Mouse (Mus musculus): ENCODE results near the gene Pdia4. TPM values are rescaled to one million over a fixed set of nuclear protein-coding genes. Genes with fewer than 3 reads are reported as not detected.
A peak's percentile ranks its signal among the peaks of the same experiment; 100 is the strongest.
"Not testable (repeated sequence)": the region's sequence is repeated elsewhere in the genome, so short reads cannot be mapped to it uniquely, and the experiment has no call there.

The Pdia4 gene
- polyA plus RNA-seq (2015; fragmentation: Nextera tagmentation; extraction: Ambion mirVana) = 177 and 180 TPM in 2 replicates

GRCm38 (mm10) chr6:47813257-47813878 is at the start of gene Pdia4:
Pdia4 (minus strand) TSS chr6:47813430.
- H3K27me3 ChIP-seq = no peaks in the 10 kb centered on the region
- ATAC-seq (ENCODE audit: low FRiP score) = peak; percentile 99
- H3K9me3 ChIP-seq = no peaks in the 10 kb centered on the region
- WGBS = under 1% methylated on average over 44 of the region's 44 CpGs
- peaks cover 41% of the 10 kb centered on the region for H3K4me1 ChIP-seq (replicated peaks)
- H3K9ac ChIP-seq = peak within 1 kb of the TSS; percentile 91
- peaks cover 12% of the 10 kb centered on the region for H3K36me3 ChIP-seq
- peak within 1 kb of the TSS; percentile 84 for H3K4me3 ChIP-seq
- peak within 1 kb of the TSS; percentile 60 for H3K4me2 ChIP-seq
- peak within 1 kb of the TSS; percentile 96 for H3K27ac ChIP-seq

GRCm38 (mm10) chr6:47857729-47858128 is 44.5 kb upstream of the Pdia4 start:
- not testable (repeated sequence) for H3K27me3 ChIP-seq; H3K9ac ChIP-seq; H3K4me2 ChIP-seq; H3K4me3 ChIP-seq; H3K9me3 ChIP-seq; H3K27ac ChIP-seq; H3K4me1 ChIP-seq (replicated peaks); ATAC-seq (ENCODE audit: low FRiP score)
- peaks cover 43% of the 10 kb centered on the region for H3K36me3 ChIP-seq
- WGBS = 91% methylated on average over 3 of the region's 3 CpGs

- no peak for ATAC-seq (ENCODE audit: low FRiP score)
- Histone ChIP-seq H3K4me1 (replicated peaks) (no peaks in the 10 kb centered on the region), H3K9ac (no peak overlapping the region), H3K4me3 (no peak overlapping the region), H3K27me3 (no peaks in the 10 kb centered on the region), H3K27ac (no peak overlapping the region), H3K4me2 (no peak overlapping the region), H3K9me3 (no peaks in the 10 kb centered on the region), H3K36me3 (peaks cover 38% of the 10 kb centered on the region)
- WGBS = 95% methylated on average over 6 of the region's 6 CpGs
Measured at GRCm38 (mm10) chr6:47857241-47857640, 44.0 kb upstream of the Pdia4 start.

- Histone ChIP-seq H3K36me3 (peaks cover 19% of the 10 kb centered on the region), H3K27ac (no peak overlapping the region), H3K9ac (no peak overlapping the region), H3K4me2 (no peak overlapping the region), H3K4me1 (replicated peaks) (no peaks in the 10 kb centered on the region), H3K9me3 (no peaks in the 10 kb centered on the region), H3K4me3 (no peak overlapping the region), H3K27me3 (no peaks in the 10 kb centered on the region)
- ATAC-seq (ENCODE audit: low FRiP score) = no peak
Measured at GRCm38 (mm10) chr6:47845779-47846178, 32.5 kb upstream of the Pdia4 start.

GRCm38 (mm10) chr6:47842337-47842736 is 29.1 kb upstream of the Pdia4 start:
- Histone ChIP-seq H3K4me2 (no peak overlapping the region), H3K9ac (no peak overlapping the region), H3K9me3 (no peaks in the 10 kb centered on the region), H3K4me3 (no peak overlapping the region), H3K4me1 (replicated peaks) (peaks cover 9% of the 10 kb centered on the region), H3K27ac (no peak overlapping the region), H3K36me3 (peaks cover 26% of the 10 kb centered on the region), H3K27me3 (no peaks in the 10 kb centered on the region)
- WGBS = 90% methylated on average over 1 of the region's 1 CpGs
- ATAC-seq (ENCODE audit: low FRiP score) = no peak

GRCm38 (mm10) chr6:47841831-47842230 is 28.6 kb upstream of the Pdia4 start:
- no peak overlapping the region for H3K27ac ChIP-seq
- no peaks in the 10 kb centered on the region for H3K27me3 ChIP-seq
- H3K36me3 ChIP-seq = peaks cover 24% of the 10 kb centered on the region
- H3K4me3 ChIP-seq = no peak overlapping the region
- no peak overlapping the region for H3K9ac ChIP-seq
- H3K9me3 ChIP-seq = no peaks in the 10 kb centered on the region
- WGBS = 95% methylated on average over 2 of the region's 2 CpGs
- H3K4me2 ChIP-seq = no peak overlapping the region
- peaks cover 14% of the 10 kb centered on the region for H3K4me1 ChIP-seq (replicated peaks)
- ATAC-seq (ENCODE audit: low FRiP score) = no peak

- H3K4me2 ChIP-seq = no peak overlapping the region
Measured at GRCm38 (mm10) chr6:47841077-47841476, 27.8 kb upstream of the Pdia4 start.

GRCm38 (mm10) chr6:47837630-47838029 is 24.4 kb upstream of the Pdia4 start:
- no peak overlapping the region for H3K9ac ChIP-seq
- peaks cover 14% of the 10 kb centered on the region for H3K4me1 ChIP-seq (replicated peaks)
- 90% methylated on average over 2 of the region's 2 CpGs for WGBS
- no peak for ATAC-seq (ENCODE audit: low FRiP score)
- H3K9me3 ChIP-seq = no peaks in the 10 kb centered on the region
- H3K36me3 ChIP-seq = peaks cover 13% of the 10 kb centered on the region
- H3K27me3 ChIP-seq = no peaks in the 10 kb centered on the region
- no peak overlapping the region for H3K4me3 ChIP-seq
- H3K27ac ChIP-seq = no peak overlapping the region
- H3K4me2 ChIP-seq = no peak overlapping the region

More at GRCm38 (mm10) chr6:47841077-47841476, 27.8 kb upstream of the Pdia4 start:
- ATAC-seq (ENCODE audit: low FRiP score) = no peak
- Histone ChIP-seq H3K9me3 (no peaks in the 10 kb centered on the region), H3K36me3 (peaks cover 19% of the 10 kb centered on the region), H3K27me3 (no peaks in the 10 kb centered on the region), H3K9ac (no peak overlapping the region), H3K4me3 (no peak overlapping the region), H3K27ac (no peak overlapping the region), H3K4me1 (replicated peaks) (peaks cover 14% of the 10 kb centered on the region)
- 96% methylated on average over 1 of the region's 1 CpGs for WGBS

GRCm38 (mm10) chr6:47835984-47836521 is 22.8 kb upstream of the Pdia4 start:
- Histone ChIP-seq H3K27me3 (no peaks in the 10 kb centered on the region), H3K9me3 (no peaks in the 10 kb centered on the region), H3K4me3 (peak overlapping the region; percentile 91), H3K4me2 (peak overlapping the region; percentile 76), H3K36me3 (peaks cover 9% of the 10 kb centered on the region), H3K9ac (peak overlapping the region; percentile 96), H3K27ac (peak overlapping the region; percentile 99), H3K4me1 (replicated peaks) (peaks cover 14% of the 10 kb centered on the region)
- ATAC-seq (ENCODE audit: low FRiP score) = peak; percentile 86
- WGBS = under 1% methylated on average over 49 of the region's 49 CpGs

- Histone ChIP-seq H3K27ac (peak within 1 kb of the TSS; percentile 99), H3K4me2 (peak within 1 kb of the TSS; percentile 76), H3K9ac (peak within 1 kb of the TSS; percentile 96), H3K9me3 (no peaks in the 10 kb centered on the region), H3K36me3 (peaks cover 5% of the 10 kb centered on the region), H3K4me1 (replicated peaks) (peaks cover 18% of the 10 kb centered on the region), H3K4me3 (peak within 1 kb of the TSS; percentile 91), H3K27me3 (no peaks in the 10 kb centered on the region)
- ATAC-seq (ENCODE audit: low FRiP score) = peak; percentile 93
- under 1% methylated on average over 52 of the region's 52 CpGs for WGBS
Measured at GRCm38 (mm10) chr6:47835482-47835983, 22.3 kb upstream of the Pdia4 start, which contains the start of gene Zfp398. Zfp398 (plus strand) TSS chr6:47835661.

- no peak overlapping the region for H3K4me3 ChIP-seq
- WGBS = 88% methylated on average over 1 of the region's 1 CpGs
- H3K27ac ChIP-seq = no peak overlapping the region
- no peaks in the 10 kb centered on the region for H3K9me3 ChIP-seq
- no peak overlapping the region for H3K4me2 ChIP-seq
- no peak overlapping the region for H3K9ac ChIP-seq
- ATAC-seq (ENCODE audit: low FRiP score) = no peak
- peaks cover 17% of the 10 kb centered on the region for H3K4me1 ChIP-seq (replicated peaks)
- H3K27me3 ChIP-seq = no peaks in the 10 kb centered on the region
- H3K36me3 ChIP-seq = no peaks in the 10 kb centered on the region
Measured at GRCm38 (mm10) chr6:47832220-47832619, 19.0 kb upstream of the Pdia4 start.

- H3K4me3 ChIP-seq = peak within 1 kb of the TSS; percentile 78
- H3K27me3 ChIP-seq = no peaks in the 10 kb centered on the region
- H3K27ac ChIP-seq = peak within 1 kb of the TSS; percentile 97
- peaks cover 11% of the 10 kb centered on the region for H3K36me3 ChIP-seq
- H3K4me2 ChIP-seq = peak within 1 kb of the TSS; percentile 55
- ATAC-seq (ENCODE audit: low FRiP score) = peak; percentile 94
- no peaks in the 10 kb centered on the region for H3K9me3 ChIP-seq
- WGBS = 2% methylated on average over 64 of the region's 64 CpGs
- H3K4me1 ChIP-seq (replicated peaks) = peaks cover 14% of the 10 kb centered on the region
- H3K9ac ChIP-seq = peak within 1 kb of the TSS; percentile 95
Measured at GRCm38 (mm10) chr6:47830104-47831078, 17.2 kb upstream of the Pdia4 start, which contains the start of gene Zfp786. Zfp786 (minus strand) TSS chr6:47830867.
